Mouse (Mus musculus): ENCODE data around the gene Snrpd3.

DNA sequence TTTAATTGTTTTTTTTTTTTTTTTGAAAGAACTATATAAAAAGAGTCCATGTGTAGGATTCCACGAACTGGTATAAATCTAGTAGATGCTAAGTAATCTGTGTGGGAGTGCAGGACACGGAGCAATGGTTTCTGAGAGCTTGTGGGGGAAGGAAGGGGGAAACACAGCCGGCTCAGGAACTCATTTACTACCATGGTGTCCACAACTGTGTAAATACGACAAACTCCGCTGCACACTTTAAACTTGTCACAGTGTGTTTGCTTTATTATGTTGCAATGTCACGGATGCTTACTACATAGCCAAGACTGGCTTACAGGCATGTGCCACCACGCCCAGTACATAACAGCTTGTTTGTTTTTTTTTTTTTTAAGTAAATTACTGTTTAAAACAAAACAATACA, 32.5 kb downstream of the Snrpd3 start:
- TF ChIP-seq ZNF384 (IDR thresholded peaks at IDR 0.05; ENCODE audit: low read depth, low read length) (no peak), MAFK (IDR thresholded peaks at IDR 0.05; ENCODE audit: insufficient read depth, low read depth, low read length) (no peak), CHD2 (IDR thresholded peaks at IDR 0.05; ENCODE audit: low read depth, low read length) (no peak)
